Mouse (Mus musculus) gastrocnemius, postnatal 36 days (tissue): ENCODE measurements around the gene Mtap. TPM values are rescaled to one million over a fixed set of nuclear protein-coding genes. Genes with fewer than 3 reads are reported as not detected.

Source experiments
- DNase-seq, 2 experiments: peaks; one replicate each; pipeline ENCODE4 v3.0.0; 2022
- intact Hi-C: fragments of 180-260 bp; cut with DNase I; formaldehyde crosslinking; loops from one replicate; pipeline ENCODE4 v1.15.1; 2025
- total RNA-seq, 2 experiments: library from RNA; stranded (reverse); gene quantifications; 2 replicates each; pipeline ENCODE4 v1.2.3; 2021

Gene Mtap
- total RNA-seq, 2 experiments from 2014 or later: 13.4 to 14.7 TPM

DNA sequence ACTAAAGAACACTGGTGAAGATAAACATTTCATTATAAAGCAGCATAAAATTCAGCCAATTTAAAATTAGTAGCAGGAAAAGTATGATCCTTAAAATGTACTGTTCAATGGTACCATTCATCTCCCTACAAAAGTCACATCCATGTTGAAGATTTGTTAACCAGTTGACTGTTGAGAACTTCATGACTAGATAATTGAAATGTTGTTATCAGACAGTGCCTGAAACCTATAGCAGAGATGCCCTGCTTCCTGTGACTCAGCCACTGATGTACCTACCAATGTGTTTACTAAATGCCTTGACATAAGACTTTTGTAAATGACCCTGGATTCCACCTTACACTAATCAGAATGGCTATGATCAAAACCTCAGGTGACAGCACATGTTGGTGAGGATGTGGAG lies 60.2 kb downstream of the Mtap start:
- no peak for DNase-seq
- intact Hi-C loops: no loop called here

DNA sequence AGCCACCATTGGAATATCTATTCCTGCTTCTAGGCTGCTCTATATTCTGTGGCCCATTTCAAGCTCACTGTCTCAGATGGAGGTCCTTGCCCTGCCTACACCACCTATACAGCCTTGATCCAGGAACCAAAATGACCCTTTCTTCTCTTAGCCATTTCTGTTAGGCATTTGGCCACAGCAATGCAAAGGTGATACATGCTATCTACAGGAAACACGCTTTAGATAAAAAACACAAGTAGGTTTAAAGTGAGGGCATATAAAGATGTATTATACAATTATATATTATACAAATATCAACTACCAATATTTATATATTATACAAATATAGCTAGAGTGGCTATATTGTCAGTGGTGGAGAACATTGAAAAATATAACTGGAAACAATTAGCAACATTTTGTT lies 63.9 kb downstream of the Mtap start:
- intact Hi-C loops: no loop called here
- no peak for DNase-seq

DNA sequence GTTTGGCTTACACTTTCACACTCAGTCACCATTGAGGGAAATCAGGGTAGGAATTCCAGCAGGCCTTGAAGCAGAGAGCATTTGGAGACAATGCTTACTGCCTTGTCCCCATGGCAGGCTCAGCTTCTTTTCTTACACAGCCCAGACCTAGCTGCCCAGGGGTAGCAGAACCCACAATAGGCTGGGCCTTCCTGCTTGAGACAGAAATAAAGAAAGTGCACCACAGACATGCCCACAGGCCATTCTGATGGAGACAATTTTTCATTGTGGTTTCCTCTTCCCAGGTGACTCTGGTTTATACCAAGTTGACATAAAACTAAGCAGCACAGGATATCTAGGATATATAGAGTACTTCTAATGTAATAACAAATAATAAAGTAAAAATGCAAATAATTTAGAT lies 72.4 kb downstream of the Mtap start:
- DNase-seq: no peak
- intact Hi-C loops: no loop called here

DNA sequence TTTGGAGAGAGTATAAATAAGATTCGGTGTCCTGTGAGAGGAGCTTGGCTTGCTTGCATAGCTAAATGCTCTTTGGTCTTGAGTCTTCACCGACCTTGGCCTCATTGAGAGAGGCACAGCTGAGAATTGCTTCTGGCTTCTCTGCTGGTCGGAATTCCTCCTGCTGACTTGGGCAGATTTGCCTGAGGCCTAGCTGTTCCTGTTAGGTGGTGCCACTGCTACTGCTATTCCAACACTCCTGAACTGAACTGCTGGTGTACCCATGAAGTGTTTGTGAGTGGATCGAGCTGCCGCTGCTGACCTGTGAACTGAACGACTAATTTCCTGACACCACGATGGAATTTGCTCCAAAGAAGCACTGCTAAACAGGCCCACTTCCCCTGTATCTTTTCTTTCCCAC lies 73.4 kb downstream of the Mtap start:
- intact Hi-C loops: no loop called here
- no peak for DNase-seq

DNA sequence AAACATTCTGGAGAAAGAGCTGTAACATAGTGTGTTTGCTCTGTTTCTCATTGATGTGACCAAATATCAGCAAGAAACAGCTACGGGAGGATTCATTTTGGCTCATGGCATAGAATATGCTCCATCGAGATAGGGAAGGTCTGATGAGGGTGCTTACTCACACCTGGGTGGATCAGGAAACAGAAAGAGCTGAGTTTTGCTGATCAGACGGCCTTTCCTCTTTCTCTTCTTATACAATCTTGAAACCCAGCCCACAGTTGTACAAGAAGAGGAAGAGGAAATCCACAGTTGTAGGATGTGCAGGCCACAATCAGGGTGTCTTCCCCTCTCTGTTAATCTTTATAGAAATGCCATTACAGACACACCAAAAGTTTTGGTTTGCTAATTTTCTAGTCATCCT lies 75.3 kb downstream of the Mtap start:
- intact Hi-C loops: no loop called here
- DNase-seq: no peak

Other genes with a start within 250 kb of the Mtap start
- not detected for gene Cdkn2a, start 157.5 kb downstream of the Mtap start, total RNA-seq
- gene Cdkn2b, start 173.9 kb downstream of the Mtap start, total RNA-seq: 1 to 10 TPM in 1 of 2 experiments, under 1 TPM in 1; 0.31 to 1.3 TPM